Mouse (Mus musculus): Measurements from ENCODE around the gene Gm4846. TPM values are rescaled to one million over a fixed set of nuclear protein-coding genes. Genes with fewer than 3 reads are reported as not detected.
"Not testable (repeated sequence)": the region's sequence is repeated elsewhere in the genome, so short reads cannot be mapped to it uniquely, and the experiment has no call there.

Gm4846 gene
- polyA plus RNA-seq (2016; fragmentation: Nextera tagmentation; extraction: Ambion mirVana), result not detected in 2 replicates

- not testable (repeated sequence) for H3K4me1 ChIP-seq; H3K4me2 ChIP-seq; H3K9ac ChIP-seq; H3K36me3 ChIP-seq; H3K27me3 ChIP-seq (replicated peaks); ATAC-seq; H3K9me3 ChIP-seq (replicated peaks); H3K27ac ChIP-seq; H3K4me3 ChIP-seq
- WGBS (ENCODE audit: insufficient replicate concordance), result 29% methylated on average over 1 of the region's 1 CpGs
Measured at GRCm38 (mm10) chr1:166497488-166497887, at the start of gene Gm4846. Gm4846 (minus strand) TSS chr1:166497588.

DNA sequence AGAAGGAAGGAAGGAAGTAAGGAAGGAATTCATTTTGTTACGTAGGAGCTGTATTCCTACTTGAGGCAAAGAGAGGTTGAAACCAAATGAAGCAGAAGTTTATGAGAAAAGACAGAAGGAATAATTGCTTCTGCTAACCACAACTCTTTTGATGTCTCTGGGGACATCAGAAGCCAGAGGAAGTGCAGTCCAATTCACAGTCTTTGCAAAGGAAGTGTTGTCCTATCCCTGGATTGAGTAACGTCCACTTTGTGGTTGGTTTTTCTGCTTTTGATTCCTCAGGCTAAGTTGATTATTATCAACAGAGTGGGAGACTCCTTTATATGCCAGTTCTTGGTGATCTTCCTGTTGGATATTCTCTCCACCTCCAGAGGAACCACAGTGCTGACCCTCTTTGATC lies 34.1 kb upstream of the Gm4846 start:
- 54% methylated on average over 2 of the region's 2 CpGs for WGBS (ENCODE audit: insufficient replicate concordance)
- H3K36me3 ChIP-seq; H3K9me3 ChIP-seq (replicated peaks); H3K27me3 ChIP-seq (replicated peaks); H3K4me2 ChIP-seq; ATAC-seq; H3K9ac ChIP-seq; H3K4me3 ChIP-seq; H3K27ac ChIP-seq; H3K4me1 ChIP-seq: not testable (repeated sequence)

- not testable (repeated sequence) for H3K27me3 ChIP-seq (replicated peaks); H3K9ac ChIP-seq; H3K4me2 ChIP-seq; H3K9me3 ChIP-seq (replicated peaks); H3K4me1 ChIP-seq; ATAC-seq; H3K4me3 ChIP-seq; H3K27ac ChIP-seq; H3K36me3 ChIP-seq
- 61% methylated on average over 2 of the region's 2 CpGs for WGBS (ENCODE audit: insufficient replicate concordance)
Measured at GRCm38 (mm10) chr1:166524709-166525108, 27.3 kb upstream of the Gm4846 start.

DNA sequence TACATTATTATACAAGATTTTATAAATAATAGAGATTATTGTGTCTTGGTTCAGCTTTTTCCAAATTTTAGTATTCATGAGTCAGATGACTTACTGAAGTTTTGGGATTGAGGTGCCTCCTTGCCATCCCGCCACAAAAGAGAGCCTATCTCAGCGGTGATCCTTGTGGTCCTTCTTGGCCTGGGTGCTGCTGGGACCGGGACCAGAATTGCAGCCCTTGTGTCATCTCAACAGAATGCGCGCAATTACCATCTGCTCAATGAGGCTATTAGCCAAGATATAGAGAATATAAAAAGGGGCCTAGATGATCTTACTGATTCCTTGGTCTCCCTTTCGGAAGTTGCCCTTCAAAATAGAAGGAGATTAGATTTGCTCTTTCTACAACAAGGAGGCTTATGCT lies 22.2 kb upstream of the Gm4846 start:
- H3K9me3 ChIP-seq (replicated peaks), result 0 out of 2 replicates have a peak, but pooled peaks cover 14% of the 10 kb centered on the region
- not testable (repeated sequence) for H3K27me3 ChIP-seq (replicated peaks); H3K27ac ChIP-seq; H3K36me3 ChIP-seq; ATAC-seq; H3K4me2 ChIP-seq; H3K9ac ChIP-seq; H3K4me3 ChIP-seq; H3K4me1 ChIP-seq
- 77% methylated on average over 6 of the region's 6 CpGs for WGBS (ENCODE audit: insufficient replicate concordance)

GRCm38 (mm10) chr1:166516556-166516955 lies 19.2 kb upstream of the Gm4846 start:
- no peak overlapping the region for H3K27ac ChIP-seq
- no peak overlapping the region for H3K9ac ChIP-seq
- H3K9me3 ChIP-seq (replicated peaks), result 0 out of 2 replicates have a peak, but pooled peaks cover 14% of the 10 kb centered on the region
- H3K4me2 ChIP-seq, result no peak overlapping the region
- no peaks in the 10 kb centered on the region for H3K36me3 ChIP-seq
- no peak for ATAC-seq
- H3K27me3 ChIP-seq (replicated peaks), result no peaks in the 10 kb centered on the region
- WGBS (ENCODE audit: insufficient replicate concordance), result 41% methylated on average over 1 of the region's 1 CpGs
- H3K4me1 ChIP-seq, result no peaks in the 10 kb centered on the region
- H3K4me3 ChIP-seq, result no peak overlapping the region

DNA sequence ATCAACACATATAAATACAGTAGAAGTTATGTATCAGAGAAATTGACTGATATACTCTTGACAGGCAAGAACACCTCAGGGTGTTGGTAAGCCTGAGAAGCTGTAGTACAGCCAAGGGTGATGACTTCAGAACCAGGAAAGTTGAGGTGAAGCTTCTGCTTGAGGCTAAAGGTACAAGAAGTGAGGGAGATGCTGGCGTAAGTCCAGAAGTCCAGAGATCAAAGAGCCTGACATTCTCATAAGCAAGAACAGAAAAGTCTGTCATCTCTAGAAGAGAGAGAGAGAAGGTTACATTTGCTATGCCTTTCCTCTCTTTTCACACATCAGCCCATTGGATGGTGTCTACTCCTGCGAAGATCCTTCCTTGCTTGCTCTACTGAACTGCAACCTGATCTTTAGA lies 6.8 kb upstream of the Gm4846 start:
- not testable (repeated sequence) for H3K4me3 ChIP-seq; H3K27ac ChIP-seq; ATAC-seq; H3K27me3 ChIP-seq (replicated peaks); H3K9me3 ChIP-seq (replicated peaks); H3K4me2 ChIP-seq; H3K9ac ChIP-seq; H3K4me1 ChIP-seq; H3K36me3 ChIP-seq
- 71% methylated on average over 2 of the region's 2 CpGs for WGBS (ENCODE audit: insufficient replicate concordance)

GRCm38 (mm10) chr1:166479503-166479902 lies 17.9 kb downstream of the Gm4846 start:
- Histone ChIP-seq H3K36me3 (no peaks in the 10 kb centered on the region), H3K27me3 (replicated peaks) (no peaks in the 10 kb centered on the region), H3K9ac (no peak overlapping the region), H3K9me3 (replicated peaks) (no peaks in the 10 kb centered on the region), H3K4me3 (no peak overlapping the region), H3K4me1 (no peaks in the 10 kb centered on the region), H3K4me2 (no peak overlapping the region), H3K27ac (no peak overlapping the region)
- no peak for ATAC-seq
- 67% methylated on average over 2 of the region's 2 CpGs for WGBS (ENCODE audit: insufficient replicate concordance)

DNA sequence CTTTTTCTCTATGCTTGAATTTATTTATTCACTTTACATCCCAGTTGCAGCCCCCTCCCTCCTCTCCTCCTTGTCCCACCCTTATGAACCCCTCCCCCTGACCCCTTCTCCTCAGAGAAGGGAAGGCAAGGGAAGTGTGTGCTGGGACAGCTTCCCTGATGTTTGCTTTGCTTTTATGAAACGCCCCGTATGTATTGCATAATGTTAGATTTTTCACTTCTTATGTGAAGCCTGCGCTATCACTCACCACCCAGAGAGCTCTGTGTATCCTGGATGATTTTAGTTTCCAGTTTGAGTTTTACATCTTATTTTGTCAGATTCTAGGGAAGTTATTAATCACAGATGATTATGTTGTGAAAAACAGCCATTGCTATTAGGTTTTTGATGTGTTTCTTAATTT lies 30.2 kb downstream of the Gm4846 start:
- no peak for ATAC-seq
- no peak overlapping the region for H3K27ac ChIP-seq
- no peaks in the 10 kb centered on the region for H3K9me3 ChIP-seq (replicated peaks)
- H3K9ac ChIP-seq, result no peak overlapping the region
- H3K4me3 ChIP-seq, result no peak overlapping the region
- no peak overlapping the region for H3K4me2 ChIP-seq
- no peaks in the 10 kb centered on the region for H3K4me1 ChIP-seq
- H3K36me3 ChIP-seq, result no peaks in the 10 kb centered on the region
- H3K27me3 ChIP-seq (replicated peaks), result no peaks in the 10 kb centered on the region
- 65% methylated on average over 3 of the region's 3 CpGs for WGBS (ENCODE audit: insufficient replicate concordance)

DNA sequence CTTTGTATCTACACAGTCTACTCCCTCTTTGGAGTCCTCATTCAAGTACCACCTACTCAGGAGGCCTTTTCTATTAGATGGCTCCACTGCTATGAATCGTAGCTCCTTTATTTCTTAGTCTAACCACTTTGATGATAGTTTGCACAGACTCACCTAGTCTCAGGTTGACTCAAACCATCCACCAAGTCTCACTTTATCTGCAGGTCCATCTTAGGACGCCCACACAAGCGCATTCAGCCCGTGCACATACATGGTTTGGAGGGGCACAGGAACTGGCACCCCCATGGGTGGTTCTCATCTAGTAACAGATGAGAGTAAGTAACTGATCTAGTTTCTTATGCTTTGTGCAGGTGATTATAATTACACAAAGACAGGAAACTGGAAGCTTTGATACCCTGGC lies 34.8 kb downstream of the Gm4846 start:
- Histone ChIP-seq H3K9me3 (replicated peaks) (no peaks in the 10 kb centered on the region), H3K27ac (no peak overlapping the region), H3K36me3 (no peaks in the 10 kb centered on the region), H3K4me3 (no peak overlapping the region), H3K4me1 (no peaks in the 10 kb centered on the region), H3K27me3 (replicated peaks) (no peaks in the 10 kb centered on the region), H3K9ac (no peak overlapping the region), H3K4me2 (no peak overlapping the region)
- 71% methylated on average over 4 of the region's 4 CpGs for WGBS (ENCODE audit: insufficient replicate concordance)
- ATAC-seq, result no peak

DNA sequence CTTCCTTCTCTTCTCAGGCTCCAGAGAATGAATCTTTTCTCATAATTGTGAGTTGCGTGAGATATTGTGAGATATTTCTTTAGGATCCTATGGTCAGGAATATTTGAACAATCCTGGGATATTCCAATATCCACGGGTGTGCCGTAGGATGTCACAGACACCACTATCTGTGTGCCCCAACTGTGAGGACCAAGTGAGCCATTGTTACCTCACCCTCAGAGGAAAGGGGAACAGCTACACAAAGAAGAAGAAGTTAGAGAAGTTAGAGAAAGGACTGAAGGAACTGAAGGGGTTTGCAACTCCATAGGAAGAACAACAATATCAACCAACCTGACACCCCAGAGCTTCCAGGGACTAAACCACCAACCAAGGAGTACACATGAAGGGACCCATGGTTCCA lies 55.4 kb downstream of the Gm4846 start:
- H3K4me2 ChIP-seq, result no peak overlapping the region
- H3K27me3 ChIP-seq (replicated peaks), result no peaks in the 10 kb centered on the region
- WGBS (ENCODE audit: insufficient replicate concordance), result 69% methylated on average over 3 of the region's 3 CpGs
- H3K4me1 ChIP-seq, result no peaks in the 10 kb centered on the region
- no peak overlapping the region for H3K27ac ChIP-seq
- ATAC-seq, result no peak
- H3K9ac ChIP-seq, result no peak overlapping the region
- no peaks in the 10 kb centered on the region for H3K36me3 ChIP-seq
- no peak overlapping the region for H3K4me3 ChIP-seq
- H3K9me3 ChIP-seq (replicated peaks), result no peaks in the 10 kb centered on the region

DNA sequence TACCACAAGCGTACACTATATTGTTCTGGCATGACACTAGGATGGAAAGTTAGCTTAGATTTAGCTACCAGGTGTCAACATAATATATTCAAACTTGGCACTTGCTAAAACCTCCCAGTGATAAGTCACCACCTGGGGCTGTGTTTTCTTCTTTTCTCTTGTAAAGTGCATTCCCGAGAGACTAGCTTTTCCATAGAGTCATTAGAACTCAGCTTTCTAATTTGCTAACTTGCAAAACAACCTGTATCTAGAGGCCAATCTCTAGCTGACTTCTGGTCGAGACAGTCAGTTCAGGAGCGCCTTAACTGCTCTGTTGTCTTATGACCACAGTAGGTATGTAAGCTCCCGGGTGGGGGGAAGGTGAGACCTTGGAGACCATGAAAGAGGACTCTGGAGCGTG lies 58.0 kb downstream of the Gm4846 start:
- ATAC-seq, result no peak
- Histone ChIP-seq H3K4me3 (no peak overlapping the region), H3K27ac (no peak overlapping the region), H3K36me3 (no peaks in the 10 kb centered on the region), H3K4me1 (no peaks in the 10 kb centered on the region), H3K9me3 (replicated peaks) (no peaks in the 10 kb centered on the region), H3K9ac (no peak overlapping the region), H3K27me3 (replicated peaks) (no peaks in the 10 kb centered on the region), H3K4me2 (no peak overlapping the region)
- 57% methylated on average over 6 of the region's 6 CpGs for WGBS (ENCODE audit: insufficient replicate concordance)

Data from liver, embryonic 12.5 days (tissue).